Mouse (Mus musculus) limb, embryonic 15.5 days (tissue): ENCODE results near the gene Ankrd35. TPM values are rescaled to one million over a fixed set of nuclear protein-coding genes. Genes with fewer than 3 reads are reported as not detected.

ENCODE experiments used
- ATAC-seq: fragments of 200-750 bp; cut with Nextera tagmentation; 2 replicates; pipeline ENCODE4 v1.8.0; 2017; ENCODE audit warnings: low read depth, moderate TSS enrichment; ENCODE audit not compliant: insufficient number of reproducible peaks, low FRiP score, low TSS enrichment
- H3K27ac ChIP-seq: fragments of 300-500 bp; sonication (generic); 2 replicates; pipeline ENCODE4 v1.5.1; 2015; ENCODE audit warnings: moderate library complexity, mild to moderate bottlenecking, inconsistent platforms
- H3K27me3 ChIP-seq: fragments of 300-500 bp; sonication (generic); 2 replicates; pipeline ENCODE4 v1.6.1; 2015; ENCODE audit warnings: inconsistent platforms
- H3K36me3 ChIP-seq: fragments of 300-500 bp; sonication (generic); 2 replicates; pipeline ENCODE4 v1.6.1; 2015; ENCODE audit warnings: inconsistent platforms
- H3K4me1 ChIP-seq: fragments of 300-500 bp; sonication (generic); 2 replicates; pipeline ENCODE4 v1.6.1; 2015; ENCODE audit warnings: inconsistent platforms
- H3K4me2 ChIP-seq: fragments of 300-500 bp; sonication (generic); 2 replicates; pipeline ENCODE4 v1.6.1; 2015; ENCODE audit warnings: mild to moderate bottlenecking, inconsistent platforms
- H3K4me3 ChIP-seq: fragments of 300-500 bp; sonication (generic); 2 replicates; pipeline ENCODE4 v1.5.1; 2015; ENCODE audit warnings: mild to moderate bottlenecking, inconsistent platforms
- H3K9ac ChIP-seq: fragments of 300-500 bp; sonication (generic); 2 replicates; pipeline ENCODE4 v1.6.1; 2015; ENCODE audit warnings: inconsistent platforms
- H3K9me3 ChIP-seq: fragments of 300-500 bp; sonication (generic); 2 replicates; pipeline ENCODE4 v1.6.1; 2016; ENCODE audit warnings: inconsistent platforms
- WGBS: fragments of 180-500 bp; shearing (Covaris S2); methylation state at CpG from one replicate; pipeline ENCODE4 v1.1.7; 2015; 5-methylcytosine and 5-hydroxymethylcytosine counted together
- polyA plus RNA-seq: library from polyadenylated mRNA; unstranded; fragments of >200 nt; fragmentation: Nextera tagmentation; extraction: Ambion mirVana; gene quantifications from 2 replicates; pipeline ENCODE4 v1.2.1, GENCODE M21; 2015

Gene Ankrd35
- polyA plus RNA-seq, 1 experiment from 2014 or later = 12.8 TPM

DNA sequence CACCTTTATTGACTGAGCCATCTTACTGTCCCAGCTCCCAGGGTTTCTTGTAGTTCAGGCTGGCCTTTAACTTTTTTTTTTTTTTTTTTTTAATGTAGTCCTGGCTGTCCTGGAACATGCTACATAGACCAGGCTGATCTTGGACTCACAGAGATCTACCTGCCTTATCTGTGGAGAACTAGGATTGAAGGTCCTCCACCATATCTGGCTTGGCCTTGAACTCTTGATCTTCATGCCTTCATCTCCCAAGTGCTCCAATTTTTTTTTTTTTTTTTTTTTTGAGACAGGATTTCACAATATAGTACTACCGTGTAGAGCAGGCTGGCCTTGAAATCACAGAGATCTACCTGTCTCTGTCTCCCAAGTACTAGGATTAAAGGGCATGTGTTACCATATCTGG is 23.6 kb downstream of the Ankrd35 start:
- Histone ChIP-seq H3K4me3 (no peak overlapping the region), H3K9ac (no peak overlapping the region), H3K4me2 (no peak overlapping the region), H3K27ac (no peak overlapping the region; the same call in 1 of the 2 replicates), H3K9me3 (no peaks in the 10 kb centered on the region), H3K36me3 (no peaks in the 10 kb centered on the region), H3K27me3 (no peaks in the 10 kb centered on the region), H3K4me1 (peaks cover 15% of the 10 kb centered on the region)
- 69% methylated on average over 1 of the region's 1 CpGs for WGBS
- no peak for ATAC-seq

DNA sequence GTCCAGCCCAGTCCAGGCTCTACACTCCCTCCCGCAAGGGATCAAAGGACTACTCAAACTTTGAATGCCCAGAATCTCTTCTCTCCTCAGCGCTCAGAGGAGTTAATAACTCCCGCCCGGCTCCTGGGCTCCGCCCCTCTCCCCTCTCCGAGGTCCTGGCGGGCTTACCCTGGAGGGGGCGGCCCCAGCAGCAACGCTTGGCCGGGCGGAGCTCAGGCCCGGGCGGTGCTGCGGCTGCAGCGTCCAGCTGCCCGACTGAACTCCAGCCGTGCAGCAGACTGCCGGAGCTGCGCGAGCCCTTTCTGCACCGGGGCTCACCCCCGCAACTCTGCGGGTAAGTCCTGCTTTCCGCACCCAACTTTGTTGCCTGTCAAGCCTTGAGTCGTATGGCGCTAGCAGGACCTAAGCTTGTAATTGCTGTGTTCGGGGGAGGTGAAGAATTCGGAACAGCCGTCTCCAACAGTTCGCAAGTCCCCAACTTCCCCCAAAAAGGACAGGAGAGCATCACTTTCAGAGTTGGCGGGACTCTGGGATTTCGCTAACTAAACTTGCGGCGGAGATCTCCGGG is 26.4 kb downstream of the Ankrd35 start, which contains the start of gene Pias3:
Gene Pias3 (plus strand): TSS at position 187 of the 568 bp plus-strand sequence.
- Histone ChIP-seq H3K9ac (peak within 1 kb of the TSS; percentile 79), H3K4me3 (peak within 1 kb of the TSS; percentile 89)
- WGBS = under 1% methylated on average over 35 of the region's 35 CpGs

DNA sequence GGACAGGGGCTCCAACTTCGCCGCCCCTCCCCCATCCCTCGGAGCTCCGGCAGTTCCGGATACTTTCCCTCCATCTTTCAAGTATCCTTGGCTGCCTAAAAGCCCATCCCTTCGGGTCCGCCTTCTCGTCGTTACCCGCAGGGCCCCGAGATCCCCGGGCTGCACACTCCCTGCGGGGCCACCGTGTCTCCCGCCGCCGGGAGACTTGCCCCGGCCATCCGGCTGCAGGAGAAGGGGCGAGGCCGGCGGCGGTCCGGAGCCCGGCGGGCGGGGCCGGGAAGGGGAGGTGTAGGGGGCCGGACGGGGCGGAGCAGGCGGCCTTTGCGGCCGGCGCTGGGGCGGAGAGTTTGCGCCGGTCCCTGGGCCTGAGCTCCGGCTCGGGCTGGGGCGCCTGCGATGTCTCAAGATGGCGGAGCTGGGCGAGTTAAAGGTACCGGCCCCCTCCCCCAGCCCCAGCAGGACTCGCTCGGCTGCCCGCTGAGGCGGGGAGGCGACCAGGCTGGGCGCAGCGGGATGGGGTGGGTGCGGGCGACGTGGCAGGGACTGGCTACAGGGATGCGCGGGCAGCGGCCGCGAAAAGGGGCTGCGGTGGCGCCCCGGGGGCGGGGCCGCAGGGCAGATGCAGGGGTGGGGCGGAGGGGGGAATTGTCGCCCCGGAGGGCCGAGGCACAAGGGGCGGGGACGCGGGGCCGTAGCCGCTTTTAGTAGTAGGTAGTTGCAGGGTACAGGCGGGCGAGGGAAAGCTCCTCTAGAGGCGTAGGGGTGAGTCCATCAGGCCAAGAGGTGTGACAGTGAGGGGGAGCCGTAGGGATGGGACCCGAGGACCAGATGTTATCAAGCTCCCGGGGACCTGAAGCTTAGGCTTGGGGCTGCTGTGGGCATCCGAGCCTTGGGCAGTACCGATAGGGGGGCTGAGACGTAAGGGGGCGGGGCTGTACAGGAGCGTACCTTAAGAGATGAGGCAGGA is 27.1 kb downstream of the Ankrd35 start:
- Histone ChIP-seq H3K4me1 (peaks cover 22% of the 10 kb centered on the region), H3K9me3 (no peaks in the 10 kb centered on the region), H3K36me3 (peaks cover 28% of the 10 kb centered on the region), H3K27ac (peak overlapping the region; percentile 96), H3K4me2 (peak overlapping the region; percentile 80), H3K9ac (peak overlapping the region; percentile 79), H3K4me3 (peak overlapping the region; percentile 89), H3K27me3 (no peaks in the 10 kb centered on the region)
- WGBS = 1% methylated on average over 73 of the region's 85 CpGs
- ATAC-seq = peak; percentile 89

More for the DNA sequence above, 26.4 kb downstream of the Ankrd35 start, which contains the start of gene Pias3:
- Histone ChIP-seq H3K27ac (peak within 1 kb of the TSS; percentile 96), H3K4me1 (peaks cover 22% of the 10 kb centered on the region), H3K4me2 (peak within 1 kb of the TSS; percentile 80), H3K27me3 (no peaks in the 10 kb centered on the region), H3K36me3 (peaks cover 20% of the 10 kb centered on the region), H3K9me3 (no peaks in the 10 kb centered on the region)
- peak; percentile 83 for ATAC-seq

DNA sequence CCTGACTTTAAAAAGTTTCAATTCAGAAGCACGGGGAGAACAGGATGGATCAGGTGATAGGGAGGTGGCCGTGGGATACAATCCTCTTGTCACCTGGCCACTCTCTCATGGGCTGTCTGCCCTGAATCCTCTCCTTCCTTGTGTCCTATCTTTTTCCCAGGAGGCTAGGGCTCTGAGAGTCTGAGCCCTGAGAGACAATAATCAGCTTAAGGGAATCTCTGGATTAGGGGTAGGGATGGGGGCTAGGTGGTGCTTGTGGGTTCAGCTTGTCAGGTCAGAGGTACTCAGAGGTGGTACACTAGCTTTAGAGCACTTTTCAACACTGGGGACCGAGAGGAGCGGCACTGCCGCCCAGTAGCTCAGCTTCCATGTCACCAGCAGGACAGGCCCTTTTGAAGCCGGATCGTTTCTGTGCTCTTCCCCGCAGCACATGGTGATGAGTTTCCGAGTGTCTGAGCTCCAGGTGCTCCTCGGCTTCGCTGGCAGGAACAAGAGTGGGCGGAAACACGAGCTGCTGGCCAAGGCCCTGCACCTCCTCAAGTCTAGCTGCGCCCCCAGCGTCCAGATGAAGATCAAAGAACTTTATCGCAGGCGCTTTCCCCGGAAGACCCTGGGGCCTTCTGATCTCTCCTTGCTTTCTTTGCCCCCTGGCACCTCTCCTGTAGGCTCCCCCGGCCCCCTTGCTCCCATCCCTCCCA is 29.2 kb downstream of the Ankrd35 start:
- Histone ChIP-seq H3K27me3 (no peaks in the 10 kb centered on the region), H3K4me2 (no peak overlapping the region), H3K9ac (no peak overlapping the region), H3K4me3 (no peak overlapping the region), H3K36me3 (peaks cover 46% of the 10 kb centered on the region), H3K4me1 (peaks cover 22% of the 10 kb centered on the region), H3K27ac (no peak overlapping the region), H3K9me3 (no peaks in the 10 kb centered on the region)
- no peak for ATAC-seq
- WGBS = 34% methylated on average over 19 of the region's 19 CpGs

DNA sequence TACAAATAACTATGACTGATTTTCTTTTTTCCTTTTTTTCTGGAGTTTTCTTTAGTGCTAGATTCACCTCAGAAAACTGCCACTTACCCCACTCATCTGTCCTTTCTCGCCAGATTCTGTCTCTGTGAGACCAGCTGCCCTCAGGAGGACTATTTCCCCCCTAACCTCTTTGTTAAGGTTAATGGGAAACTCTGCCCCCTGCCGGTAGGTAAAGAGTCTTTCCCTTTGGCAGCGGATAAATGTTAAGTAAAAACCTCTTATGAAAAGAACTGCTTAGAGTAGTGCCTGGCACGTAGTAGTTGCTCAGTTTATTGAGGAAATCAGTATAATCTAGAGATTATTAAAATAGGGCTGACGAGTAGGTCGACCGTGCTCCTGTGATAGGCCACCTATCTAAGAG is 30.4 kb downstream of the Ankrd35 start:
- Histone ChIP-seq H3K27ac (no peak overlapping the region), H3K9ac (no peak overlapping the region), H3K9me3 (no peaks in the 10 kb centered on the region), H3K4me2 (no peak overlapping the region), H3K4me1 (peaks cover 22% of the 10 kb centered on the region), H3K27me3 (no peaks in the 10 kb centered on the region), H3K36me3 (peaks cover 59% of the 10 kb centered on the region), H3K4me3 (no peak overlapping the region)
- no peak for ATAC-seq
- 50% methylated on average over 7 of the region's 7 CpGs for WGBS

DNA sequence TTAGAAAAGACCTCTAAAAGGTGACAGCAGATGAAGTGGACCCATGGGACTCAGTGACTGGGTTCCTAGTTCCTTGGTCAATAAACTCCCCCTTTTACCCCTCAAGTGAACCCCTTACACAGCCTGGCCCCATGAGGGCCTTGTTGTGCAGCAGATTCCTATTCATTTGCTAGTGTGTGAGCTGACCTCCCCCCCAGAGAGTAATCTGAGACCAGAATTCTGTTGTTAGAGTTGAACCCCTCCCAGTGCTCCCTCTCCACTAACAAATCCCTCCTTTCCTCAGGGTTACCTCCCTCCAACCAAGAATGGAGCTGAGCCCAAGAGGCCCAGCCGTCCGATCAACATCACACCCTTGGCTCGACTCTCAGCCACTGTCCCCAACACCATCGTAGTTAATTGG is 31.1 kb downstream of the Ankrd35 start:
- H3K27me3 ChIP-seq = no peaks in the 10 kb centered on the region

DNA sequence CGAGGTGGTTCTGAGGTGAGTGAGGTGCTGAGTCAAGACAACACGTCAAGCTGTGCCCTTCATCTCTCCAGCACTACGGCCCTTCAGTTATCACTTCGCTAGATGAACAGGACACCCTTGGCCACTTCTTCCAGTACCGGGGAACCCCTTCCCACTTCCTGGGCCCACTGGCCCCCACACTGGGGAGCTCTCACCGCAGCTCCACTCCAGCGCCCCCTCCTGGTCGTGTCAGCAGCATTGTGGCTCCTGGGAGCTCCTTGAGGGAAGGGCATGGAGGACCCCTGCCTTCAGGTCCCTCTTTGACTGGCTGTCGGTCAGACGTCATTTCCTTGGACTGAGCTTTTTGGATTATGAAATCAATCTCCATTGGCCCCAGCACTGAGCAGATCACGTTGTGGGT is 34.8 kb downstream of the Ankrd35 start:
- H3K4me3 ChIP-seq = no peak overlapping the region
- H3K36me3 ChIP-seq = peaks cover 60% of the 10 kb centered on the region

More for the DNA sequence above, 31.1 kb downstream of the Ankrd35 start:
- H3K4me1 ChIP-seq = peaks cover 19% of the 10 kb centered on the region
- peaks cover 63% of the 10 kb centered on the region for H3K36me3 ChIP-seq
- H3K4me3 ChIP-seq = no peak overlapping the region
- H3K4me2 ChIP-seq = no peak overlapping the region
- H3K9ac ChIP-seq = no peak overlapping the region
- 86% methylated on average over 4 of the region's 4 CpGs for WGBS
- H3K9me3 ChIP-seq = no peaks in the 10 kb centered on the region
- no peak for ATAC-seq
- no peak overlapping the region for H3K27ac ChIP-seq

DNA sequence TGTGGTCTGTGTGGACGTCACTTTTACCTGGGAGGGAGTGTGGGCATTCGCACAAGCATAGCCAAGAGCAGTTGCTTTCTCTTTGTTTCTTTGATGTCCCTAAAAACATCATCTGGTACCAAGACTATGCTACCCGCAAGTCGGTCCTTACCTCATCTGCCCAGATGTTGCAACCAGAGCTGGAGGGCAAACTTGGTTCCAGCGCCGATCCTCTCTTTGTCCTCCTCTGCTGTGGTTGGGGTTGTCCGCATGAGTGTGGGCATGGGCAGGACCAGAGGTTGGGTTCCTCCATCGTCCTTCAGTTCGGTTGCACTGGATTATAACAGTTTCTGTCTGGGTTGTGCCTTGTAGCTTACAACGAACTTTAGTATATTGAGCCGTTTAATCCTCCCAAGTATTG is 36.3 kb downstream of the Ankrd35 start:
- Histone ChIP-seq H3K27ac (no peak overlapping the region), H3K4me3 (no peak overlapping the region), H3K4me2 (no peak overlapping the region), H3K4me1 (peaks cover 11% of the 10 kb centered on the region), H3K9me3 (no peaks in the 10 kb centered on the region), H3K27me3 (0 out of 2 replicates have a peak, but pooled peaks cover 4% of the 10 kb centered on the region), H3K9ac (no peak overlapping the region), H3K36me3 (peaks cover 59% of the 10 kb centered on the region)
- 84% methylated on average over 11 of the region's 11 CpGs for WGBS
- ATAC-seq = no peak

More for the DNA sequence above, 34.8 kb downstream of the Ankrd35 start:
- 0 out of 2 replicates have a peak, but pooled peaks cover 4% of the 10 kb centered on the region for H3K27me3 ChIP-seq
- H3K9ac ChIP-seq = no peak overlapping the region
- H3K27ac ChIP-seq = no peak overlapping the region
- H3K9me3 ChIP-seq = no peaks in the 10 kb centered on the region
- ATAC-seq = no peak
- 68% methylated on average over 11 of the region's 11 CpGs for WGBS
- no peak overlapping the region for H3K4me2 ChIP-seq
- H3K4me1 ChIP-seq = peaks cover 11% of the 10 kb centered on the region

DNA sequence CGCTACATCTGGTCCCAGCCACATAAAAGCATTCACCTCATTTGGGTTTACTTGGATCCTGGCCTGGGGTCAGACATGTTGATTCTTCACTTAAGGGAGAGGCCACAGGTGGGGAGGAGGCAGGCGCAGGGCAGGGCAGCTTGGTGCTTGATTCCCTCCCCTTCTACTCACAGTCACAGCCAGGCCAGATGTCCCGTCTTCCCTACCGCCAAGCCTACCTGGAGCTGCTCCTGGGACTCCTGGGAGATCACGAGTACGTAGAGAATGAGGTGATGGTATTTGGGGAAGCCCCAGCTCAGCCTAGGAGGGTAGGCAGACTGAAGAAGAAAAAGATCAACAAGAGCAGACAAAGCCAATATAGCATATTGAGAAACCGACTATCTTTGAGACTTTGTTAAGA is 37.1 kb downstream of the Ankrd35 start:
- 59% methylated on average over 7 of the region's 7 CpGs for WGBS
- no peak for ATAC-seq
- Histone ChIP-seq H3K4me1 (peaks cover 11% of the 10 kb centered on the region), H3K9ac (no peak overlapping the region), H3K27ac (no peak overlapping the region), H3K36me3 (peaks cover 59% of the 10 kb centered on the region), H3K9me3 (no peaks in the 10 kb centered on the region), H3K4me2 (no peak overlapping the region), H3K27me3 (0 out of 2 replicates have a peak, but pooled peaks cover 4% of the 10 kb centered on the region), H3K4me3 (no peak overlapping the region)

DNA sequence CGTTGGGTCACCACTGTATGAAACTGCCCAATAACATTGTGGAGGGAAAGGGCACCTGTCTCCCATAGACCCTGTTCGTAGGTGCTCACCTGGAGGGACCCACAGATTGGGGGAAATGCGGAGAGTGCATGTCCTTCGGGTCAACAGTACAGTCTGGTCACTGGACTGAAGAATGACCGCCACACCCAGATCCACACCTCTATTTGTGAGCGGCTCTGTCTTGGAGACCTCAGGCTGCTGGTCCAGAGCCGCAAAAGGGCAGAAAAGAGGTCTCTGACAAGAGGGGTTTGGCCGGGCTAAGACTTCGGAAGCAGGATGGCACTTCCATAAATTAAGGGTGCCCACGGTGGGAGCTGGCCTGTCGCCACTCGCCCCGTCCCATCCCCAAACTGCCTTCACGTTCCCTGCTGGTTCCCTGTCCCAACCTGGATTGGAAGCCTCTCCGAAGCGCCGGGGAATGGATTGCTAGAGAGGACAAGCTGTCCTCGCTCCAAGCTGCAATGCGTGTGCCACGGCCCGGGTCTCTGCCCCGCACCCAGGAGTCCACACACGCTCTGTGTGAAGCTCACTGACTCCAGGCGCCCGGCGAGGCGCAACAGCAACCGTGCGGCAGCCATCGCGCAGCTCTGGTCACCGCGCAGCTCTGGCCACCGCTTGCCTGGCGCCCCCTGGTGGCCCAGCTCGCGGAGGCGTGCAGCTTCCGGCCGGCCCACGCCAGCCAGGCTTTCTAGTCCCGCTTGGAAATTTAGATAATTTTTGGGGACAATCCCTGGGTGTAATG is 38.2 kb downstream of the Ankrd35 start, which contains the start of gene Nudt17:
Gene Nudt17 (minus strand): TSS at position 660 of the 781 bp plus-strand sequence.
- no peak within 1 kb of the TSS for H3K27ac ChIP-seq
- H3K27me3 ChIP-seq = 0 out of 2 replicates have a peak, but pooled peaks cover 4% of the 10 kb centered on the region
- H3K4me2 ChIP-seq = peak within 1 kb of the TSS; percentile 97
- peaks cover 11% of the 10 kb centered on the region for H3K4me1 ChIP-seq
- peak within 1 kb of the TSS; percentile 53 for H3K4me3 ChIP-seq
- no peaks in the 10 kb centered on the region for H3K9me3 ChIP-seq
- WGBS = 5% methylated on average over 41 of the region's 42 CpGs
- H3K36me3 ChIP-seq = peaks cover 61% of the 10 kb centered on the region
- peak within 1 kb of the TSS; percentile 48; the same call in 1 of the 2 replicates for H3K9ac ChIP-seq
- ATAC-seq = peak; percentile 68

DNA sequence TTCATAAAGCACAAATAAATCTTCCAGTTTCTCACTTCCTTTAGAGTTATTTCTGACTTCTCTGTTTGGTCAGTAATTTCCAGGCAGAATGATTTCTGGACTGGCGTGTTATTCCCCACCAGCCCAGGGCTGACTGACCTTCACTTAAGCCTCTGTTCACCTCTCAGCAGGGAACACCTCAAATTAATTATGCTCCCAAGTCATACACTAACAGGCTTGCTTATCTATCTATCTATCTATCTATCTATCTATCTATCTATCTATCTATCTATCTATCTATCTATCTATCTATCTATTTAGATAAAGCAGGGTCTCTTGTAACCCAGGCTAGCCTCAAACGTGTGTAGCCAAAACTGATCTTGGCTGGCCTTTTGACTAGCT is 38.7 kb downstream of the Ankrd35 start:
- H3K4me3 ChIP-seq = no peak overlapping the region

More for the DNA sequence above, 38.7 kb downstream of the Ankrd35 start:
- H3K4me1 ChIP-seq = peaks cover 11% of the 10 kb centered on the region
- H3K4me2 ChIP-seq = 0 out of 2 replicates have a peak overlapping the region, but pooled peaks have one; percentile 97
- WGBS = 62% methylated on average over 2 of the region's 2 CpGs
- no peaks in the 10 kb centered on the region for H3K9me3 ChIP-seq
- peaks cover 61% of the 10 kb centered on the region for H3K36me3 ChIP-seq
- ATAC-seq = no peak
- 0 out of 2 replicates have a peak, but pooled peaks cover 4% of the 10 kb centered on the region for H3K27me3 ChIP-seq
- no peak overlapping the region for H3K27ac ChIP-seq
- no peak overlapping the region for H3K9ac ChIP-seq
